Mouse (Mus musculus): ENCODE measurements around the gene Tigd3. TPM values are rescaled to one million over a fixed set of nuclear protein-coding genes. Genes with fewer than 3 reads are reported as not detected.

The Tigd3 gene
- polyA plus RNA-seq, 1 experiment from 2014 or later = 7.5 TPM

GRCm38 (mm10) chr19:5868096-5868495 lies 25.9 kb downstream of the Tigd3 start:
- Histone ChIP-seq H3K4me1 (replicated peaks; ENCODE audit: control insufficient read depth, insufficient read depth, low read length) (0 out of 2 replicates have a peak, but pooled peaks cover 2% of the 10 kb centered on the region), H3K36me3 (ENCODE audit: control insufficient read depth, insufficient read depth, low read length) (peaks cover 2% of the 10 kb centered on the region; the same call in 1 of the 2 replicates), H3K9me3 (ENCODE audit: control insufficient read depth, low read length) (no peaks in the 10 kb centered on the region), H3K27ac (ENCODE audit: low read depth, low read length) (no peak overlapping the region), H3K9ac (ENCODE audit: low read depth, low read length) (no peak overlapping the region), H3K4me3 (ENCODE audit: low read depth, low read length) (no peak overlapping the region), H3K27me3 (ENCODE audit: control insufficient read depth, insufficient read depth, low read length) (no peaks in the 10 kb centered on the region), H3K4me2 (replicated peaks; ENCODE audit: low read depth, low read length) (no peak overlapping the region)
- 85% methylated on average over 6 of the region's 6 CpGs for WGBS
- no peak for ATAC-seq (ENCODE audit: low FRiP score)
- no peak for DNase-seq (ENCODE audit: low spot score)

DNA sequence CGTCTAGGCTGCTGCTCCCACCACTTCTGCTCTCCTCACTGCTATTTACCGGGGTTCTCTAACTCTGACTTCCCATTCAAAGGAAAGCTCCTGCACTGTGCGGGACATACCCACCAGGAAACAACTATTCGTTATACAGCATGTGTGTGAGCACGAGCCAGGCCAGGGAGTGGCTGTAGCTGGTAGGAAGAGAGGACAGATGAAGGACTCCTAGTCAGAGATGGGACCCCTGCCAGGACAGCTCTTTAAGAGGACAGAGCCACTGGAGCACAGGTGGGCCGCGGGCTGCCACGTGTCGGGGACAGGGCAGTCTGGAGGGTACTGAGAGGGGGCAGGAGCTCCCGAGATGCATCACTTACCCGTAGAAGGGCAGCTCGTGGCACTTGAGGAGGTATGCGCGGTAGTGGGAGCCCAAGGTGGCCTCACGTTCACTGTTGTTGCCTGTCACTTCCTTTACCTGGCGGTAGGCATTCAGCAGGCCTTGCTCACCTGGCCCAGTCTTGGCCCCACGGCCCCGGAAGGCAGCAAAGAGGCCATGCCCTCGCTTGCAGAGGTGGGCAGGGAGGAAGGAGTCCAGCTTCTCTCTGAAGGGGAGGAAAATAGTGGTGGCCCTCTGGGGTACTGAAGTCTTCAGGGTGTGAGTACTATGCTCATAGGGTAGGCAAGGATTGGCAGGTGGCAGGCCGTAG lies 29.1 kb downstream of the Tigd3 start:
- DNase-seq (ENCODE audit: low spot score) (no peak), ATAC-seq (ENCODE audit: low FRiP score) (no peak)
- H3K9me3 ChIP-seq (ENCODE audit: control insufficient read depth, low read length) = no peaks in the 10 kb centered on the region
- no peaks in the 10 kb centered on the region for H3K4me1 ChIP-seq (replicated peaks; ENCODE audit: control insufficient read depth, insufficient read depth, low read length)
- 93% methylated on average over 20 of the region's 20 CpGs for WGBS
- H3K27me3 ChIP-seq (ENCODE audit: control insufficient read depth, insufficient read depth, low read length) = no peaks in the 10 kb centered on the region
- no peak overlapping the region for H3K4me3 ChIP-seq (ENCODE audit: low read depth, low read length)
- H3K4me2 ChIP-seq (replicated peaks; ENCODE audit: low read depth, low read length) = no peak overlapping the region
- H3K36me3 ChIP-seq (ENCODE audit: control insufficient read depth, insufficient read depth, low read length) = peaks cover 22% of the 10 kb centered on the region
- no peak overlapping the region for H3K9ac ChIP-seq (ENCODE audit: low read depth, low read length)
- H3K27ac ChIP-seq (ENCODE audit: low read depth, low read length) = no peak overlapping the region

DNA sequence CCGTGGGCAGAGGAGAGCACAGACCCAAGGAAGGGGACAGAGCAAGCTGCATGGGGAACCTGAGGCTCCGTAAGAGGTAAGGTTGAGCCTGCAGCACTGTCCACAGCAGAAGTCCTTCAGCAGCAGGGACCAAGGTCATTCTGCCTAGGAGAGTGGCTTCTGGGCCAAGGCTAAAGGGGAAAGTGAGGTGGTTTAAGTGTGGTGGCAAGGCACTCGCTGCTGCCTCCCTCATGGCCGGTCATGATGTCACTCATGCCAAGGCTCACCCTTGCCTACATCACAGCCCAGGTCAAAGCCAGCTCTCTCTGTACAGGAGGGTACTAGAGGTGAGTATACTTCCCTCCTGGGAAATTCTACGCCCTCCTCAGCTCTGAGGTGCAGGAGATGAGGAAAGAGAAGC lies 30.2 kb downstream of the Tigd3 start:
- H3K9ac ChIP-seq (ENCODE audit: low read depth, low read length) = no peak overlapping the region
- no peak for ATAC-seq (ENCODE audit: low FRiP score)
- no peak overlapping the region for H3K27ac ChIP-seq (ENCODE audit: low read depth, low read length)
- 93% methylated on average over 5 of the region's 5 CpGs for whole genome bisulfite sequencing
- H3K36me3 ChIP-seq (ENCODE audit: control insufficient read depth, insufficient read depth, low read length) = peaks cover 22% of the 10 kb centered on the region
- no peak for DNase-seq (ENCODE audit: low spot score)
- H3K4me2 ChIP-seq (replicated peaks; ENCODE audit: low read depth, low read length) = no peak overlapping the region
- no peak overlapping the region for H3K4me3 ChIP-seq (ENCODE audit: low read depth, low read length)
- no peaks in the 10 kb centered on the region for H3K27me3 ChIP-seq (ENCODE audit: control insufficient read depth, insufficient read depth, low read length)
- no peaks in the 10 kb centered on the region for H3K9me3 ChIP-seq (ENCODE audit: control insufficient read depth, low read length)
- no peaks in the 10 kb centered on the region for H3K4me1 ChIP-seq (replicated peaks; ENCODE audit: control insufficient read depth, insufficient read depth, low read length)

GRCm38 (mm10) chr19:5862335-5863085 lies 31.4 kb downstream of the Tigd3 start:
- 93% methylated on average over 14 of the region's 14 CpGs for WGBS
- no peak overlapping the region for H3K9ac ChIP-seq (ENCODE audit: low read depth, low read length)
- H3K9me3 ChIP-seq (ENCODE audit: control insufficient read depth, low read length) = no peaks in the 10 kb centered on the region

DNA sequence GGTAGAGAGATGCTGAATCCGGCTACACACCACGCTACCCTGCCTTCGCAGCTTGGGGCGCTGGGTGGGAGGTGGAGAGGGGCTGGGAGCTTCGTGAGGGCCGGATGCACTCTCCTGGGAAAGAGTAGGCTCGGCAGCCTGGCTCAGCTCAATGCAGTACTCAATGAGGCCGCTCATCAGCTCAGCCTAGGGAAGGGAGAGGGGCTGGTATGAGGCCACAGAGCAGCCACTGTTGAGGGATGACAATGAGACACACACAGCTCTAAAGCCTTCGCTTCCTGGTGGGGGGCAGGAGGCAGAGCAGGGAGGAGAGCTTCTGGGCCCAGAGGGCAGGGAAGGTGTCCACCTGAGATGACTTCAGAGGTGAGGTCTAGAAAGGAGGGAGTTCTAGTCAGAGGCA lies 37.3 kb downstream of the Tigd3 start:
- DNase-seq (ENCODE audit: low spot score) (no peak), ATAC-seq (ENCODE audit: low FRiP score) (no peak)
- 78% methylated on average over 9 of the region's 9 CpGs for WGBS
- no peak overlapping the region for H3K9ac ChIP-seq (ENCODE audit: low read depth, low read length)
- no peaks in the 10 kb centered on the region for H3K9me3 ChIP-seq (ENCODE audit: control insufficient read depth, low read length)
- no peaks in the 10 kb centered on the region for H3K27me3 ChIP-seq (ENCODE audit: control insufficient read depth, insufficient read depth, low read length)
- H3K4me1 ChIP-seq (replicated peaks; ENCODE audit: control insufficient read depth, insufficient read depth, low read length) = no peaks in the 10 kb centered on the region
- peaks cover 12% of the 10 kb centered on the region; the same call in 1 of the 2 replicates for H3K36me3 ChIP-seq (ENCODE audit: control insufficient read depth, insufficient read depth, low read length)
- no peak overlapping the region for H3K27ac ChIP-seq (ENCODE audit: low read depth, low read length)
- no peak overlapping the region for H3K4me2 ChIP-seq (replicated peaks; ENCODE audit: low read depth, low read length)
- no peak overlapping the region for H3K4me3 ChIP-seq (ENCODE audit: low read depth, low read length)

More at GRCm38 (mm10) chr19:5862335-5863085, 31.4 kb downstream of the Tigd3 start:
- no peak for ATAC-seq (ENCODE audit: low FRiP score)
- Histone ChIP-seq H3K4me1 (replicated peaks; ENCODE audit: control insufficient read depth, insufficient read depth, low read length) (no peaks in the 10 kb centered on the region), H3K4me2 (replicated peaks; ENCODE audit: low read depth, low read length) (no peak overlapping the region), H3K4me3 (ENCODE audit: low read depth, low read length) (no peak overlapping the region), H3K27ac (ENCODE audit: low read depth, low read length) (no peak overlapping the region), H3K36me3 (ENCODE audit: control insufficient read depth, insufficient read depth, low read length) (peaks cover 24% of the 10 kb centered on the region), H3K27me3 (ENCODE audit: control insufficient read depth, insufficient read depth, low read length) (no peaks in the 10 kb centered on the region)
- DNase-seq (ENCODE audit: low spot score) = no peak

DNA sequence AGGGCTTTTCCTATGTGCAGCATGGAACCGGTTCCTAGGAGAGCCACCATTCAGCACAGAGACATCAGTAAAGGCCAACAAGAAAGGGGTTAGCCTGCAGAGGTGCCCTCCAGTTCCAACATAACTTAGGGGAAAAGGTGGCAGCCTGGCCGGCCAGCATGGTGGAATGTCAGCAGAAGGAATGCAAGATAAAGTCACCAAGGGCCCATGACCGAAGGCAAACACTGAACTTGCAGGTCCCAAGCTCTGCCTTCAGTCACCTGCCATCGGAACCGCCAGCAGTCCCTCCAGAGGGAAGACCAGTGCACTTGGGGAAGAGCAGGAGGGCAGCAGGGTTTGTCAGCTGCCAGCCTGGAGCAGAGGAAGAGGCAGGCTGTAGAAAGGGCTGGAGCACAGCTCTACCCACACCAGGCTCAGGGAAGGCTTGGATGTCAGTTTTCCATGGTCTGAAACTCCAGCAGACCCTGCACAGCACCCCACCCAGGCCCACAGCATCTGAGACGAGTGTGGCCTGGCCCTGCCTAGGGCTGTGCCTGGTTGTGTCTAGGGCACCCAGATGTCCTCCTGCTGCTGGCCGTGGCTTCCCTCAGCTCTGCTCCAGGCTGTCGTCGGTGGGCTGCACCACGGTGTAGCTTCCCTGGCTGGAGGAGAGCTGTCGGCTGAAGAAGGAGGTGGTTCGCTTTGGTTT lies 41.8 kb downstream of the Tigd3 start:
- no peak overlapping the region for H3K4me2 ChIP-seq (replicated peaks; ENCODE audit: low read depth, low read length)
- no peaks in the 10 kb centered on the region for H3K27me3 ChIP-seq (ENCODE audit: control insufficient read depth, insufficient read depth, low read length)
- no peak overlapping the region for H3K4me3 ChIP-seq (ENCODE audit: low read depth, low read length)
- H3K9me3 ChIP-seq (ENCODE audit: control insufficient read depth, low read length) = no peaks in the 10 kb centered on the region
- no peak overlapping the region for H3K9ac ChIP-seq (ENCODE audit: low read depth, low read length)
- H3K36me3 ChIP-seq (ENCODE audit: control insufficient read depth, insufficient read depth, low read length) = 0 out of 2 replicates have a peak, but pooled peaks cover 4% of the 10 kb centered on the region
- H3K27ac ChIP-seq (ENCODE audit: low read depth, low read length) = no peak overlapping the region
- no peak for DNase-seq (ENCODE audit: low spot score)
- peaks cover 18% of the 10 kb centered on the region for H3K4me1 ChIP-seq (replicated peaks; ENCODE audit: control insufficient read depth, insufficient read depth, low read length)
- ATAC-seq (ENCODE audit: low FRiP score) = no peak
- 90% methylated on average over 12 of the region's 12 CpGs for WGBS

DNA sequence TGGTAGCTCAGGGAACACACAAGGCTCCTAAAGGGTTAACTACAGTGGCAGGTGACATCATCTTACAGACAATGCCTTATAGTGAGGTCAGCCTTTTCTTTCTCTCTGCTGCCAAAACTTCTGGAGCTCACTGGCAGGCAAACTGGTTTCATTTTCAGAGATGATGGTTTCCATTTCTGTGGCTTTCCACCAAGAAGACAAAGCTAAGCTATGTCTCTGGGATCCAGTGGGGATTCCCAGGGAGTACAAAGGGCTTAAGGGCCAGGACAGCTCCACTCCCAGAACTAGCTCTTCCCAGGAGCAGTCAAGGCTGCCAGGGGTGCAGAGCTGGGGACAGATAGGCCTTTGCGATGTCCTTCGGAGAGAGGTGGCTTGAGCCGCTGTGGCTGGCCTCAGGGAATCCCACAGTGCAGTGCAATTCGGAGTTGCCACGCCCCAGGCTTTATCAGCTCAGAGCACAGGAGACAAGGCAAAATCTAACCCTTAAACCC lies 42.4 kb downstream of the Tigd3 start:
- WGBS = 78% methylated on average over 5 of the region's 5 CpGs
- DNase-seq (ENCODE audit: low spot score) (no peak), ATAC-seq (ENCODE audit: low FRiP score) (no peak)
- no peak overlapping the region for H3K4me3 ChIP-seq (ENCODE audit: low read depth, low read length)
- 0 out of 2 replicates have a peak, but pooled peaks cover 4% of the 10 kb centered on the region for H3K36me3 ChIP-seq (ENCODE audit: control insufficient read depth, insufficient read depth, low read length)
- no peak overlapping the region for H3K27ac ChIP-seq (ENCODE audit: low read depth, low read length)
- H3K9ac ChIP-seq (ENCODE audit: low read depth, low read length) = peak overlapping the region; percentile 12; the same call in 1 of the 2 replicates
- no peaks in the 10 kb centered on the region for H3K9me3 ChIP-seq (ENCODE audit: control insufficient read depth, low read length)
- no peak overlapping the region for H3K4me2 ChIP-seq (replicated peaks; ENCODE audit: low read depth, low read length)
- no peaks in the 10 kb centered on the region for H3K27me3 ChIP-seq (ENCODE audit: control insufficient read depth, insufficient read depth, low read length)
- H3K4me1 ChIP-seq (replicated peaks; ENCODE audit: control insufficient read depth, insufficient read depth, low read length) = peaks cover 21% of the 10 kb centered on the region

- Histone ChIP-seq H3K4me1 (replicated peaks; ENCODE audit: control insufficient read depth, insufficient read depth, low read length) (peaks cover 21% of the 10 kb centered on the region), H3K9ac (ENCODE audit: low read depth, low read length) (no peak overlapping the region), H3K36me3 (ENCODE audit: control insufficient read depth, insufficient read depth, low read length) (0 out of 2 replicates have a peak, but pooled peaks cover 4% of the 10 kb centered on the region), H3K27me3 (ENCODE audit: control insufficient read depth, insufficient read depth, low read length) (no peaks in the 10 kb centered on the region), H3K9me3 (ENCODE audit: control insufficient read depth, low read length) (no peaks in the 10 kb centered on the region), H3K4me2 (replicated peaks; ENCODE audit: low read depth, low read length) (no peak overlapping the region), H3K27ac (ENCODE audit: low read depth, low read length) (no peak overlapping the region), H3K4me3 (ENCODE audit: low read depth, low read length) (no peak overlapping the region)
- DNase-seq (ENCODE audit: low spot score) (no peak), ATAC-seq (ENCODE audit: low FRiP score) (no peak)
- WGBS = 87% methylated on average over 3 of the region's 3 CpGs
Measured at GRCm38 (mm10) chr19:5850860-5851259, 43.1 kb downstream of the Tigd3 start.

Measured in hindbrain, embryonic 11.5 days (tissue).